Mouse (Mus musculus) embryonic facial prominence, embryonic 11.5 days (tissue): ENCODE measurements at regions not wholly inside any gene's neighbourhood (a gene's known extent, or its start where the extent isn't known, plus 50 kb on each side); places are given as distances from the start of the nearest gene placed in this dataset.
A peak's percentile ranks its signal among the peaks of the same experiment; 100 is the strongest.
"Not testable (repeated sequence)": the region's sequence is repeated elsewhere in the genome, so short reads cannot be mapped to it uniquely, and the experiment has no call there.

Experiments
- ATAC-seq: fragments of 200-750 bp; cut with Nextera tagmentation; replicated peaks from 2 replicates; pipeline ENCODE4 v1.8.0; 2017; ENCODE audit warnings: low read depth; ENCODE audit not compliant: insufficient number of reproducible peaks, low FRiP score, low TSS enrichment
- DNase-seq: peaks from one replicate; pipeline ENCODE4 v3.0.0-alpha.2; 2015; ENCODE audit warnings: low spot score
- H3K27ac ChIP-seq: fragments of 300-500 bp; sonication (generic); replicated peaks from 2 replicates; pipeline ENCODE4 v1.5.1; 2014; ENCODE audit warnings: mild to moderate bottlenecking, low read depth, low read length, control low read depth
- H3K27me3 ChIP-seq: fragments of 300-500 bp; sonication (generic); 2 replicates; pipeline ENCODE4 v1.6.1; 2014; ENCODE audit warnings: mild to moderate bottlenecking, low read length, moderate library complexity, mixed read lengths; ENCODE audit not compliant: control insufficient read depth, insufficient read depth
- H3K36me3 ChIP-seq: fragments of 300-500 bp; sonication (generic); replicated peaks from 2 replicates; pipeline ENCODE4 v1.6.1; 2014; ENCODE audit warnings: low read depth, mild to moderate bottlenecking, low read length, moderate library complexity, mixed read lengths; ENCODE audit not compliant: control insufficient read depth, insufficient read depth
- H3K4me1 ChIP-seq: fragments of 300-500 bp; sonication (generic); 2 replicates; pipeline ENCODE4 v1.6.1; 2014; ENCODE audit warnings: low read length, mixed read lengths; ENCODE audit not compliant: control insufficient read depth, insufficient read depth
- H3K4me2 ChIP-seq: fragments of 300-500 bp; sonication (generic); 2 replicates; pipeline ENCODE4 v1.6.1; 2014; ENCODE audit warnings: low read depth, mild to moderate bottlenecking, control low read depth, low read length, moderate library complexity
- H3K4me3 ChIP-seq: fragments of 300-500 bp; sonication (generic); 2 replicates; pipeline ENCODE4 v1.5.1; 2014; ENCODE audit warnings: low read depth, low read length, control low read depth
- H3K9ac ChIP-seq: fragments of 300-500 bp; sonication (generic); replicated peaks from 2 replicates; pipeline ENCODE4 v1.6.1; 2014; ENCODE audit warnings: mild to moderate bottlenecking, control low read depth, low read length
- H3K9me3 ChIP-seq: fragments of 300-500 bp; sonication (generic); replicated peaks from 2 replicates; pipeline ENCODE4 v1.6.1; 2016; ENCODE audit warnings: mild to moderate bottlenecking, low read length, inconsistent platforms, mixed read lengths; ENCODE audit not compliant: control insufficient read depth
- WGBS: fragments of 180-500 bp; shearing (Covaris S2); extraction: QIAGEN DNeasy Blood & Tissue Kit; methylation state at CpG from one replicate; pipeline ENCODE4 v1.1.7; 2014; 5-methylcytosine and 5-hydroxymethylcytosine counted together

- not testable (repeated sequence) for DNase-seq, H3K36me3 ChIP-seq, H3K27me3 ChIP-seq, H3K4me3 ChIP-seq, H3K27ac ChIP-seq, ATAC-seq, H3K4me1 ChIP-seq, H3K9me3 ChIP-seq, H3K9ac ChIP-seq, H3K4me2 ChIP-seq
- 100% methylated on average over 2 of the region's 2 CpGs for WGBS
Measured at GRCm38 (mm10) chr2:146732891-146733290, 122.8 kb upstream of the Kiz start.

- no peak for DNase-seq
- ATAC-seq: no peak
- Histone ChIP-seq H3K27me3 (no peaks in the 10 kb centered on the region), H3K4me1 (no peaks in the 10 kb centered on the region), H3K36me3 (no peaks in the 10 kb centered on the region), H3K27ac (no peak overlapping the region), H3K9me3 (no peaks in the 10 kb centered on the region), H3K9ac (no peak overlapping the region), H3K4me3 (no peak overlapping the region), H3K4me2 (no peak overlapping the region)
- 74% methylated on average over 2 of the region's 2 CpGs for WGBS
Measured at GRCm38 (mm10) chr2:146744396-146744795, 111.3 kb upstream of the Kiz start.

- WGBS: 71% methylated on average over 18 of the region's 18 CpGs
- no peak overlapping the region for H3K4me3 ChIP-seq
- H3K9me3 ChIP-seq: no peaks in the 10 kb centered on the region
- no peak overlapping the region for H3K27ac ChIP-seq
- no peak overlapping the region for H3K9ac ChIP-seq
- no peaks in the 10 kb centered on the region for H3K4me1 ChIP-seq
- no peak for ATAC-seq
- H3K4me2 ChIP-seq: no peak overlapping the region; the same call in 1 of the 2 replicates
- H3K27me3 ChIP-seq: no peaks in the 10 kb centered on the region
- DNase-seq: no peak
- no peaks in the 10 kb centered on the region for H3K36me3 ChIP-seq
Measured at GRCm38 (mm10) chr2:146745012-146745682, 110.5 kb upstream of the Kiz start.

- H3K4me2 ChIP-seq: no peak overlapping the region; the same call in 1 of the 2 replicates
- H3K36me3 ChIP-seq: no peaks in the 10 kb centered on the region
- H3K27ac ChIP-seq: no peak overlapping the region
- no peaks in the 10 kb centered on the region for H3K9me3 ChIP-seq
- H3K27me3 ChIP-seq: no peaks in the 10 kb centered on the region
- H3K4me1 ChIP-seq: no peaks in the 10 kb centered on the region
- no peak overlapping the region for H3K4me3 ChIP-seq
- no peak overlapping the region for H3K9ac ChIP-seq
- no peak for DNase-seq
- WGBS: 57% methylated on average over 12 of the region's 12 CpGs
- peak; percentile 72; the same call in 1 of the 2 replicates for ATAC-seq
Measured at GRCm38 (mm10) chr2:146745683-146746047, 110.0 kb upstream of the Kiz start.

- H3K9ac ChIP-seq: no peak overlapping the region
- H3K4me2 ChIP-seq: no peak overlapping the region
- WGBS: 44% methylated on average over 2 of the region's 2 CpGs
- H3K27ac ChIP-seq: no peak overlapping the region
- no peak overlapping the region for H3K4me3 ChIP-seq
- DNase-seq (no peak), ATAC-seq (no peak)
- H3K4me1 ChIP-seq: no peaks in the 10 kb centered on the region
- no peaks in the 10 kb centered on the region for H3K9me3 ChIP-seq
- H3K27me3 ChIP-seq: no peaks in the 10 kb centered on the region
- no peaks in the 10 kb centered on the region for H3K36me3 ChIP-seq
Measured at GRCm38 (mm10) chr2:146753988-146754387, 101.7 kb upstream of the Kiz start.

GRCm38 (mm10) chr2:146763522-146764144 lies 92.0 kb upstream of the Kiz start:
- H3K4me3 ChIP-seq: no peak overlapping the region
- ATAC-seq (0 out of 2 replicates have a peak, but pooled peaks have one; percentile 36), DNase-seq (no peak)
- H3K27ac ChIP-seq: no peak overlapping the region
- no peak overlapping the region for H3K4me2 ChIP-seq
- H3K9me3 ChIP-seq: no peaks in the 10 kb centered on the region
- no peak overlapping the region for H3K9ac ChIP-seq
- no peaks in the 10 kb centered on the region for H3K36me3 ChIP-seq
- H3K27me3 ChIP-seq: no peaks in the 10 kb centered on the region
- H3K4me1 ChIP-seq: no peaks in the 10 kb centered on the region
- WGBS: 67% methylated on average over 18 of the region's 18 CpGs

- no peaks in the 10 kb centered on the region for H3K4me1 ChIP-seq
- no peaks in the 10 kb centered on the region for H3K36me3 ChIP-seq
- ATAC-seq (no peak), DNase-seq (no peak)
- no peak overlapping the region for H3K27ac ChIP-seq
- no peak overlapping the region for H3K4me2 ChIP-seq
- H3K27me3 ChIP-seq: no peaks in the 10 kb centered on the region
- H3K9me3 ChIP-seq: no peaks in the 10 kb centered on the region
- H3K4me3 ChIP-seq: no peak overlapping the region
- H3K9ac ChIP-seq: no peak overlapping the region
- WGBS: 78% methylated on average over 12 of the region's 12 CpGs
Measured at GRCm38 (mm10) chr2:146764313-146765255, 91.1 kb upstream of the Kiz start.

GRCm38 (mm10) chr2:146774876-146775275 lies 80.8 kb upstream of the Kiz start:
- H3K9me3 ChIP-seq: no peaks in the 10 kb centered on the region
- H3K4me2 ChIP-seq: no peak overlapping the region
- no peaks in the 10 kb centered on the region for H3K36me3 ChIP-seq
- no peak overlapping the region for H3K9ac ChIP-seq
- H3K4me1 ChIP-seq: no peaks in the 10 kb centered on the region
- no peaks in the 10 kb centered on the region for H3K27me3 ChIP-seq
- H3K4me3 ChIP-seq: no peak overlapping the region
- no peak for DNase-seq
- no peak overlapping the region for H3K27ac ChIP-seq
- ATAC-seq: no peak
- 35% methylated on average over 2 of the region's 2 CpGs for WGBS
